Mouse (Mus musculus): Measurements from ENCODE around the gene Npepl1. TPM values are rescaled to one million over a fixed set of nuclear protein-coding genes. Genes with fewer than 3 reads are reported as not detected.

Npepl1 gene
- polyA plus RNA-seq, 1 experiment from 2014 or later: 28.0 TPM

- Histone ChIP-seq H3K27me3 (ENCODE audit: control insufficient read depth, insufficient read depth, low read depth, low read length) (no peaks in the 10 kb centered on the region), H3K9ac (ENCODE audit: low read depth, low read length) (no peak overlapping the region), H3K36me3 (ENCODE audit: control insufficient read depth, insufficient read depth) (peaks cover 6% of the 10 kb centered on the region; the same call in 1 of the 2 replicates), H3K4me1 (ENCODE audit: control insufficient read depth, low read depth, low read length) (no peaks in the 10 kb centered on the region), H3K27ac (ENCODE audit: low read length) (no peak overlapping the region), H3K9me3 (replicated peaks; ENCODE audit: control insufficient read depth, low read length) (no peaks in the 10 kb centered on the region), H3K4me3 (ENCODE audit: low read depth, low read length) (no peak overlapping the region), H3K4me2 (ENCODE audit: low read depth, low read length) (no peak overlapping the region)
- ATAC-seq (ENCODE audit: low read depth): no peak
- WGBS (ENCODE audit: insufficient replicate concordance): 87% methylated on average over 3 of the region's 3 CpGs
Measured at GRCm38 (mm10) chr2:174095086-174095485, 15.1 kb upstream of the Npepl1 start.

GRCm38 (mm10) chr2:174102399-174102798 lies 7.8 kb upstream of the Npepl1 start:
- WGBS (ENCODE audit: insufficient replicate concordance): 67% methylated on average over 7 of the region's 7 CpGs
- ATAC-seq (ENCODE audit: low read depth): no peak

GRCm38 (mm10) chr2:174103527-174103926 lies 6.6 kb upstream of the Npepl1 start:
- no peak overlapping the region for H3K4me2 ChIP-seq (ENCODE audit: low read depth, low read length)
- no peak overlapping the region for H3K27ac ChIP-seq (ENCODE audit: low read length)
- no peak for ATAC-seq (ENCODE audit: low read depth)
- no peaks in the 10 kb centered on the region for H3K36me3 ChIP-seq (ENCODE audit: control insufficient read depth, insufficient read depth)
- no peak overlapping the region for H3K9ac ChIP-seq (ENCODE audit: low read depth, low read length)
- no peaks in the 10 kb centered on the region for H3K27me3 ChIP-seq (ENCODE audit: control insufficient read depth, insufficient read depth, low read depth, low read length)
- H3K4me3 ChIP-seq (ENCODE audit: low read depth, low read length): no peak overlapping the region
- no peaks in the 10 kb centered on the region for H3K9me3 ChIP-seq (replicated peaks; ENCODE audit: control insufficient read depth, low read length)
- WGBS (ENCODE audit: insufficient replicate concordance): 69% methylated on average over 4 of the region's 4 CpGs
- no peaks in the 10 kb centered on the region for H3K4me1 ChIP-seq (ENCODE audit: control insufficient read depth, low read depth, low read length)

More at GRCm38 (mm10) chr2:174102399-174102798, 7.8 kb upstream of the Npepl1 start:
- Histone ChIP-seq H3K27ac (ENCODE audit: low read length) (no peak overlapping the region), H3K9me3 (replicated peaks; ENCODE audit: control insufficient read depth, low read length) (no peaks in the 10 kb centered on the region), H3K9ac (ENCODE audit: low read depth, low read length) (no peak overlapping the region), H3K4me1 (ENCODE audit: control insufficient read depth, low read depth, low read length) (no peaks in the 10 kb centered on the region), H3K36me3 (ENCODE audit: control insufficient read depth, insufficient read depth) (no peaks in the 10 kb centered on the region; the same call in 1 of the 2 replicates), H3K4me2 (ENCODE audit: low read depth, low read length) (no peak overlapping the region), H3K27me3 (ENCODE audit: control insufficient read depth, insufficient read depth, low read depth, low read length) (no peaks in the 10 kb centered on the region), H3K4me3 (ENCODE audit: low read depth, low read length) (no peak overlapping the region)

GRCm38 (mm10) chr2:174107375-174107774 lies 2.8 kb upstream of the Npepl1 start:
- H3K4me2 ChIP-seq (ENCODE audit: low read depth, low read length): no peak overlapping the region
- no peak overlapping the region for H3K9ac ChIP-seq (ENCODE audit: low read depth, low read length)
- 69% methylated on average over 3 of the region's 3 CpGs for WGBS (ENCODE audit: insufficient replicate concordance)
- H3K4me1 ChIP-seq (ENCODE audit: control insufficient read depth, low read depth, low read length): peaks cover 17% of the 10 kb centered on the region
- no peak for ATAC-seq (ENCODE audit: low read depth)
- H3K4me3 ChIP-seq (ENCODE audit: low read depth, low read length): no peak overlapping the region
- H3K36me3 ChIP-seq (ENCODE audit: control insufficient read depth, insufficient read depth): no peaks in the 10 kb centered on the region
- no peaks in the 10 kb centered on the region for H3K9me3 ChIP-seq (replicated peaks; ENCODE audit: control insufficient read depth, low read length)
- no peaks in the 10 kb centered on the region for H3K27me3 ChIP-seq (ENCODE audit: control insufficient read depth, insufficient read depth, low read depth, low read length)
- H3K27ac ChIP-seq (ENCODE audit: low read length): no peak overlapping the region

GRCm38 (mm10) chr2:174110783-174111549 lies 817 bp downstream of the Npepl1 start:
- 25% methylated on average over 33 of the region's 33 CpGs for WGBS (ENCODE audit: insufficient replicate concordance)

GRCm38 (mm10) chr2:174112931-174113330 lies 2.8 kb downstream of the Npepl1 start:
- Histone ChIP-seq H3K27ac (ENCODE audit: low read length) (no peak overlapping the region), H3K9ac (ENCODE audit: low read depth, low read length) (no peak overlapping the region), H3K9me3 (replicated peaks; ENCODE audit: control insufficient read depth, low read length) (no peaks in the 10 kb centered on the region), H3K36me3 (ENCODE audit: control insufficient read depth, insufficient read depth) (no peaks in the 10 kb centered on the region), H3K4me1 (ENCODE audit: control insufficient read depth, low read depth, low read length) (peaks cover 17% of the 10 kb centered on the region), H3K4me2 (ENCODE audit: low read depth, low read length) (no peak overlapping the region), H3K4me3 (ENCODE audit: low read depth, low read length) (no peak overlapping the region), H3K27me3 (ENCODE audit: control insufficient read depth, insufficient read depth, low read depth, low read length) (no peaks in the 10 kb centered on the region)
- 85% methylated on average over 18 of the region's 18 CpGs for WGBS (ENCODE audit: insufficient replicate concordance)
- ATAC-seq (ENCODE audit: low read depth): no peak

More at GRCm38 (mm10) chr2:174110783-174111549, 817 bp downstream of the Npepl1 start:
- Histone ChIP-seq H3K36me3 (ENCODE audit: control insufficient read depth, insufficient read depth) (no peaks in the 10 kb centered on the region), H3K27ac (ENCODE audit: low read length) (peak overlapping the region; percentile 28), H3K4me1 (ENCODE audit: control insufficient read depth, low read depth, low read length) (peaks cover 17% of the 10 kb centered on the region), H3K9me3 (replicated peaks; ENCODE audit: control insufficient read depth, low read length) (no peaks in the 10 kb centered on the region), H3K9ac (ENCODE audit: low read depth, low read length) (peak overlapping the region; percentile 71), H3K27me3 (ENCODE audit: control insufficient read depth, insufficient read depth, low read depth, low read length) (no peaks in the 10 kb centered on the region), H3K4me2 (ENCODE audit: low read depth, low read length) (peak overlapping the region; percentile 93), H3K4me3 (ENCODE audit: low read depth, low read length) (peak overlapping the region; percentile 68)
- peak; percentile 38 for ATAC-seq (ENCODE audit: low read depth)

GRCm38 (mm10) chr2:174114148-174114864 lies 4.2 kb downstream of the Npepl1 start:
- ATAC-seq (ENCODE audit: low read depth): no peak
- H3K9ac ChIP-seq (ENCODE audit: low read depth, low read length): no peak overlapping the region
- H3K27me3 ChIP-seq (ENCODE audit: control insufficient read depth, insufficient read depth, low read depth, low read length): no peaks in the 10 kb centered on the region
- H3K36me3 ChIP-seq (ENCODE audit: control insufficient read depth, insufficient read depth): no peaks in the 10 kb centered on the region; the same call in 1 of the 2 replicates
- H3K4me1 ChIP-seq (ENCODE audit: control insufficient read depth, low read depth, low read length): peaks cover 17% of the 10 kb centered on the region
- 77% methylated on average over 12 of the region's 12 CpGs for whole genome bisulfite sequencing (ENCODE audit: insufficient replicate concordance)
- no peak overlapping the region for H3K4me2 ChIP-seq (ENCODE audit: low read depth, low read length)
- no peak overlapping the region for H3K4me3 ChIP-seq (ENCODE audit: low read depth, low read length)
- H3K9me3 ChIP-seq (replicated peaks; ENCODE audit: control insufficient read depth, low read length): no peaks in the 10 kb centered on the region
- no peak overlapping the region for H3K27ac ChIP-seq (ENCODE audit: low read length)

- no peaks in the 10 kb centered on the region for H3K27me3 ChIP-seq (ENCODE audit: control insufficient read depth, insufficient read depth, low read depth, low read length)
- no peak overlapping the region for H3K4me3 ChIP-seq (ENCODE audit: low read depth, low read length)
- no peak for ATAC-seq (ENCODE audit: low read depth)
- peaks cover 10% of the 10 kb centered on the region for H3K36me3 ChIP-seq (ENCODE audit: control insufficient read depth, insufficient read depth)
- no peak overlapping the region for H3K4me2 ChIP-seq (ENCODE audit: low read depth, low read length)
- no peaks in the 10 kb centered on the region for H3K9me3 ChIP-seq (replicated peaks; ENCODE audit: control insufficient read depth, low read length)
- WGBS (ENCODE audit: insufficient replicate concordance): 67% methylated on average over 16 of the region's 16 CpGs
- no peak overlapping the region for H3K27ac ChIP-seq (ENCODE audit: low read length)
- no peaks in the 10 kb centered on the region for H3K4me1 ChIP-seq (ENCODE audit: control insufficient read depth, low read depth, low read length)
- H3K9ac ChIP-seq (ENCODE audit: low read depth, low read length): no peak overlapping the region
Measured at GRCm38 (mm10) chr2:174116929-174117328, 6.8 kb downstream of the Npepl1 start.

GRCm38 (mm10) chr2:174118141-174118540 lies 8.0 kb downstream of the Npepl1 start:
- H3K36me3 ChIP-seq (ENCODE audit: control insufficient read depth, insufficient read depth): peaks cover 10% of the 10 kb centered on the region

More at GRCm38 (mm10) chr2:174118141-174118540, 8.0 kb downstream of the Npepl1 start:
- Histone ChIP-seq H3K9ac (ENCODE audit: low read depth, low read length) (no peak overlapping the region), H3K27me3 (ENCODE audit: control insufficient read depth, insufficient read depth, low read depth, low read length) (no peaks in the 10 kb centered on the region), H3K4me3 (ENCODE audit: low read depth, low read length) (no peak overlapping the region), H3K9me3 (replicated peaks; ENCODE audit: control insufficient read depth, low read length) (no peaks in the 10 kb centered on the region), H3K4me2 (ENCODE audit: low read depth, low read length) (no peak overlapping the region), H3K4me1 (ENCODE audit: control insufficient read depth, low read depth, low read length) (no peaks in the 10 kb centered on the region), H3K27ac (ENCODE audit: low read length) (no peak overlapping the region)
- no peak for ATAC-seq (ENCODE audit: low read depth)
- 77% methylated on average over 11 of the region's 11 CpGs for WGBS (ENCODE audit: insufficient replicate concordance)

All from liver, embryonic 16.5 days (tissue).